Mouse (Mus musculus): ENCODE measurements at regions not wholly inside any gene's neighbourhood (a gene's known extent, or its start where the extent isn't known, plus 50 kb on each side); places are given as distances from the start of the nearest gene placed in this dataset.
"Not testable (repeated sequence)": the region's sequence is repeated elsewhere in the genome, so short reads cannot be mapped to it uniquely, and the experiment has no call there.

GRCm38 (mm10) chr7:111840826-111841225, 61.0 kb upstream of the Galnt18 start:
- no peak for DNase-seq

- DNase-seq, result no peak
Observed at GRCm38 (mm10) chr7:111838162-111838561, 58.4 kb upstream of the Galnt18 start.

DNA sequence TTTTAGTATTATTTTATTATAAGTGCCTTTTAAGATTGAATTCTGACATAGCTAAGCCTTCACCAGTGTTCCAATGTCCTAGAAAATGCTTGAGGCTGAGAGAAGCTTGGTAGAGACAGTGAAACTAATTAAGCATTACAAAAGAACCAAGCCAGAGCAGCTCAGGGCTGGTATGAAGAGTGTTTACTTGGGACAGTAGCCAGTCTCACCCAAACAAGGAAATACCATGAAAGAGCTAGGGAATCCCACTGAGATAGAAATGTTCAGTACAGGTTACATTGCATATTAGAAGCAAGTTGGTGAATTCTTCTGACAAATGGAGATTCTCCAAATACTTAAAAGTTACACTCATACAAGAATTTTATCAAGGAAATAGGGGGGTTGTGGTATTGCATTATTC, 54.6 kb upstream of the Galnt18 start:
- DNase-seq, result not testable (repeated sequence)

DNA sequence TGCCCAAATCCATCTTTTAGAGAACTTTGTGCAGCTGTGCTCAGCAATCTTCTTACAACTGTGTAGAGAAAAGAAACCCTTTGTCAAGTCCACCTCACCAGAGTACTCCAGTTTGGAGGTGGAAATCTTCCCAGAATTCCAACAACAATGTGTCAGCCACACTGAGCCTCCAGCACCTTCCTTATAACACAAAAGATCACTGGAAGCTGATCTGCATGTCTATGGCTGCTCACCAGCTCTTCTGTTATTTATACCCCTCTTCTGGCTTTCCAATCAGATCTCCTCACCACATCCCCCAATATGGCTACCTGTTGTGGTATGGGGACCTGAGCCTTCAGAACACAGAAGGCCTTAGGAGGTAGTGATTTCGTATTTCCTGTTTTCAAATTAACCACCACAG, 50.2 kb upstream of the Galnt18 start:
- no peak for DNase-seq
